Comparison of ENCODE assay signal across 9 mouse cellular contexts in genomic region chr10:53641507-53641906, GRCm38 (mm10). TPM values are rescaled to one million over a fixed set of nuclear protein-coding genes. Genes with fewer than 3 reads are reported as not detected.
DNase-seq lines count a peak whose midpoint lies in the region; ATAC-seq and TF ChIP-seq lines count a peak whose summit lies in the region.
"Had no signal": no experiment of that assay in that cellular context is flagged by ENCODE, and none has a peak within 500 bp of the region (broad histone marks: within the 10 kb centered on the region; RNA-seq: fewer than 3 reads in every experiment).

No protein-coding gene starts in this region.

- no peak overlapping the region for H3K9ac ChIP-seq in forebrain, embryonic 13.5 days
- H3K9ac ChIP-seq in forebrain, embryonic 11.5 days (ENCODE audit: low read length): no peak overlapping the region
- no peak overlapping the region for H3K9ac ChIP-seq in forebrain, postnatal 0 days
- no peak overlapping the region for H3K9ac ChIP-seq in heart, embryonic 12.5 days

- H3K9me3 ChIP-seq in forebrain, embryonic 13.5 days (replicated peaks): no peaks in the 10 kb centered on the region
- no peaks in the 10 kb centered on the region for H3K9me3 ChIP-seq in forebrain, embryonic 11.5 days (ENCODE audit: control insufficient read depth, low read length)
- H3K9me3 ChIP-seq in forebrain, postnatal 0 days (ENCODE audit: low read length): no peaks in the 10 kb centered on the region
- H3K9me3 ChIP-seq in heart, embryonic 12.5 days (replicated peaks): no peaks in the 10 kb centered on the region
- H3K9me3 ChIP-seq: G1E had no signal

- no peak overlapping the region for H3K4me2 ChIP-seq in forebrain, embryonic 13.5 days
- H3K4me2 ChIP-seq in forebrain, embryonic 11.5 days (ENCODE audit: low read depth, low read length, severe bottlenecking): no peak overlapping the region
- no peak overlapping the region for H3K4me2 ChIP-seq in forebrain, postnatal 0 days (ENCODE audit: low read depth)
- no peak overlapping the region for H3K4me2 ChIP-seq in heart, embryonic 12.5 days

- H3K36me3 ChIP-seq in forebrain, embryonic 13.5 days (ENCODE audit: poor library complexity, severe bottlenecking): no peaks in the 10 kb centered on the region
- no peaks in the 10 kb centered on the region for H3K36me3 ChIP-seq in forebrain, embryonic 11.5 days (ENCODE audit: control insufficient read depth, insufficient read depth, low read length)
- no peaks in the 10 kb centered on the region for H3K36me3 ChIP-seq in forebrain, postnatal 0 days (ENCODE audit: insufficient read depth)
- no peaks in the 10 kb centered on the region for H3K36me3 ChIP-seq in heart, embryonic 12.5 days
- H3K36me3 ChIP-seq: G1E had no signal

- no peaks in the 10 kb centered on the region for H3K4me1 ChIP-seq in forebrain, embryonic 13.5 days
- H3K4me1 ChIP-seq in forebrain, embryonic 11.5 days (replicated peaks; ENCODE audit: control insufficient read depth, insufficient read depth, low read length): no peaks in the 10 kb centered on the region
- no peaks in the 10 kb centered on the region for H3K4me1 ChIP-seq in forebrain, postnatal 0 days (ENCODE audit: insufficient read depth)
- no peaks in the 10 kb centered on the region for H3K4me1 ChIP-seq in heart, embryonic 12.5 days (replicated peaks)

- ATAC-seq in forebrain, embryonic 13.5 days: peak; percentile 77
- no peak for ATAC-seq in forebrain, embryonic 11.5 days (replicated peaks; ENCODE audit: low FRiP score)
- peak; percentile 88 for ATAC-seq in forebrain, postnatal 0 days
- ATAC-seq in heart, embryonic 12.5 days (ENCODE audit: insufficient number of reproducible peaks, low FRiP score): no peak

- H3K27ac ChIP-seq in forebrain, embryonic 13.5 days: no peak overlapping the region
- H3K27ac ChIP-seq in forebrain, embryonic 11.5 days (ENCODE audit: low read depth, low read length): no peak overlapping the region
- H3K27ac ChIP-seq in forebrain, postnatal 0 days (ENCODE audit: low read depth, low read length): no peak overlapping the region
- no peak overlapping the region for H3K27ac ChIP-seq in heart, embryonic 12.5 days (ENCODE audit: poor library complexity, severe bottlenecking)

- no peak for DNase-seq in forebrain, embryonic 11.5 days (ENCODE audit: low spot score)
- peak; percentile 17 for DNase-seq in urinary bladder, postnatal 14 days (ENCODE audit: low spot score)
- DNase-seq in urinary bladder, postnatal 4 days (ENCODE audit: low spot score in 2 of 2): no peak
- peak; percentile 75 for DNase-seq in forebrain, postnatal 0 days
- DNase-seq in left cerebral cortex, postnatal 4 days: peak; percentile 27
- peak; percentile 80 for DNase-seq in retina, embryonic 14.5 days (ENCODE audit: low spot score)

- no peak overlapping the region for H3K4me3 ChIP-seq in forebrain, embryonic 13.5 days
- no peak overlapping the region for H3K4me3 ChIP-seq in forebrain, embryonic 11.5 days (ENCODE audit: low read depth, low read length)
- no peak overlapping the region for H3K4me3 ChIP-seq in forebrain, postnatal 0 days (ENCODE audit: low read depth, low read length)
- no peak overlapping the region for H3K4me3 ChIP-seq in heart, embryonic 12.5 days

- intact Hi-C loops in left cerebral cortex, postnatal 4 days (cut with DNase I): no loop called here

- no peaks in the 10 kb centered on the region for H3K27me3 ChIP-seq in forebrain, embryonic 13.5 days
- H3K27me3 ChIP-seq in forebrain, embryonic 11.5 days (ENCODE audit: control insufficient read depth, insufficient read depth, low read length): no peaks in the 10 kb centered on the region
- H3K27me3 ChIP-seq in forebrain, postnatal 0 days (ENCODE audit: insufficient read depth, low read length): no peaks in the 10 kb centered on the region
- no peaks in the 10 kb centered on the region for H3K27me3 ChIP-seq in heart, embryonic 12.5 days (replicated peaks)

- TF ChIP-seq CTCF in forebrain, postnatal 0 days (IDR thresholded peaks at IDR 0.05; ENCODE audit: low read depth): peak; percentile 90

RNA-seq across cellular contexts. Expression of gene Mcm9, which starts 11.3 kb away (rescaled TPM):
- 13.5 and 14.5 TPM in 2 replicates for polyA plus RNA-seq in forebrain, embryonic 13.5 days (2015; fragmentation: Nextera tagmentation; extraction: Ambion mirVana)
- polyA plus RNA-seq in forebrain, embryonic 11.5 days (2014; fragmentation: Nextera tagmentation; extraction: Ambion mirVana): 16.5 and 17.5 TPM in 2 replicates
- total RNA-seq in forebrain, postnatal 0 days (2014; rRNA removed): 4.5 and 6.0 TPM in 2 replicates
- 4.8 and 5.4 TPM in 2 replicates for polyA plus RNA-seq in forebrain, postnatal 0 days (2015; fragmentation: Nextera tagmentation; extraction: Ambion mirVana)
- 1 to 10 TPM; 6.1 to 6.9 TPM for total RNA-seq in left cerebral cortex, postnatal 4 days (2021)
- polyA plus RNA-seq in heart, embryonic 12.5 days (2016; fragmentation: Nextera tagmentation; extraction: Ambion mirVana): 11.6 and 14.1 TPM in 2 replicates

RNA-seq across cellular contexts. Expression of gene Asf1a, which starts 45.0 kb away (rescaled TPM):
- polyA plus RNA-seq in forebrain, embryonic 13.5 days (2015; fragmentation: Nextera tagmentation; extraction: Ambion mirVana): 135 and 148 TPM in 2 replicates
- polyA plus RNA-seq in forebrain, embryonic 11.5 days (2014; fragmentation: Nextera tagmentation; extraction: Ambion mirVana): 167 and 179 TPM in 2 replicates
- 39.1 and 40.6 TPM in 2 replicates for total RNA-seq in forebrain, postnatal 0 days (2014; rRNA removed)
- polyA plus RNA-seq in forebrain, postnatal 0 days (2015; fragmentation: Nextera tagmentation; extraction: Ambion mirVana): 62.1 and 72.8 TPM in 2 replicates
- 10 to 100 TPM; 30.2 to 31.6 TPM for total RNA-seq in left cerebral cortex, postnatal 4 days (2021)
- 80.7 and 80.8 TPM in 2 replicates for polyA plus RNA-seq in heart, embryonic 12.5 days (2016; fragmentation: Nextera tagmentation; extraction: Ambion mirVana)

Comparison
In these comparisons a context has a peak if more than half of its experiments do, and no peak if none do; other contexts are left out.
1. ATAC-seq: peak in forebrain, embryonic 13.5 days (single experiment) and forebrain, postnatal 0 days (single experiment); none in forebrain, embryonic 11.5 days (single experiment) and heart, embryonic 12.5 days (single experiment).
2. DNase-seq: peak in urinary bladder, postnatal 14 days (single experiment), forebrain, postnatal 0 days (single experiment), left cerebral cortex, postnatal 4 days (single experiment) and retina, embryonic 14.5 days (single experiment); none in forebrain, embryonic 11.5 days (single experiment) and urinary bladder, postnatal 4 days (0 of 2).